Mouse (Mus musculus): ENCODE results near the gene Fam78a.

GRCm38 (mm10) chr2:32091956-32092355, 7.3 kb upstream of the Fam78a start:
- TF ChIP-seq CTCF (IDR thresholded peaks at IDR 0.05; ENCODE audit: extremely low read depth, insufficient read depth, insufficient read length, insufficient replicate concordance) = no peak
- no peak for TF ChIP-seq POLR2A (IDR thresholded peaks at IDR 0.05; ENCODE audit: low read depth, low read length)

Measured in spleen, adult 2 months (tissue).